Mouse (Mus musculus): ENCODE data around the gene Afap1l2. TPM values are rescaled to one million over a fixed set of nuclear protein-coding genes. Genes with fewer than 3 reads are reported as not detected.

Gene Afap1l2
- polyA plus RNA-seq, 1 experiment: 2.3 TPM

DNA sequence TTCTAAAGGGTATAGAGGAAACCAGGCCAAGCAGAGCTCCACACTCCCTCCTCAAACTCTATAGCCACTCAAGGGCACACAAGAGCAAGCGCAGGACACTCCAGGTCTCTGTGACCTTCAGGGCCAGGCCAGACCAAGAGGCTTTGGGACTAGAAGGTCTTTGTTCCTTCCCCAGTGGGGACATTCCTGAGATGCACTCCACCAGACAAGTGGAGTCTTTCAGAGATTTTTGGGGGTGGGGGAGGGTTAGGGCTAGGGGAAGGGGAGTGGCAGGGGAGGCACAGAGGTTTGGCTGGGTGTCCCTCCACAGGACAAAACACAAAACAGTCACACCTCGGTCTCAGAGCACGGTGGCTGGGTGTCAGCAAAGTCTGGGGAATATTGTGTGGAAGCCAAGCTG lies 48.4 kb downstream of the Afap1l2 start:
- H3K4me1 ChIP-seq (ENCODE audit: control insufficient read depth, insufficient read depth, insufficient read length, low read length): no peaks in the 10 kb centered on the region
- no peaks in the 10 kb centered on the region for H3K27me3 ChIP-seq (ENCODE audit: control insufficient read depth, insufficient read depth, low read length)
- TF ChIP-seq POLR2A (IDR thresholded peaks at IDR 0.05; ENCODE audit: low read depth, low read length) (no peak), CTCF (IDR thresholded peaks at IDR 0.05; ENCODE audit: extremely low read depth, insufficient read length, insufficient replicate concordance, low read depth, low read length) (no peak)
- no peaks in the 10 kb centered on the region for H3K36me3 ChIP-seq (ENCODE audit: control insufficient read depth, insufficient read depth, low read length)
- 85% methylated on average over 3 of the region's 3 CpGs for WGBS
- H3K27ac ChIP-seq (ENCODE audit: insufficient read depth, low read depth, low read length): no peak overlapping the region
- no peak overlapping the region for H3K4me3 ChIP-seq (ENCODE audit: low read depth, low read length)

DNA sequence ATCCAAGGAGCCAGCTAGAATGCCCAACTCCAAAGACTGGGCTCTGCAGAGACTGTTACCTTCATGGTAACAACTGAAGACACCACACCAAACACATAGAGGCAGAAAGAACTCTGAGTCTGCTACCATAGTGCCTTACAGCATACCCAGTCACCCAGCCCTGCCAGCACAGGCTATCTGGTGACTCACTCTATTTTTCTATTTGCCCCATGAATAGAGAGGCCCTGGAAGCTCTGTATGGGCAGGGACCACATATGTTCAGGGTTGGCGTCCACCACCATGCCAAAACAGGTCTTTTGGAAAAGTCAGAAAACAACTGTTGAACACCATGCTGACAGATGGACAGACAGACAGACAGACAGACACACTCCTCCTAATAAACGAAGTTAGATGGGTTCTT lies 49.0 kb downstream of the Afap1l2 start:
- Histone ChIP-seq H3K4me1 (ENCODE audit: control insufficient read depth, insufficient read depth, insufficient read length, low read length) (no peaks in the 10 kb centered on the region), H3K27me3 (ENCODE audit: control insufficient read depth, insufficient read depth, low read length) (no peaks in the 10 kb centered on the region), H3K27ac (ENCODE audit: insufficient read depth, low read depth, low read length) (no peak overlapping the region), H3K4me3 (ENCODE audit: low read depth, low read length) (no peak overlapping the region), H3K36me3 (ENCODE audit: control insufficient read depth, insufficient read depth, low read length) (no peaks in the 10 kb centered on the region)
- 76% methylated on average over 2 of the region's 2 CpGs for WGBS
- no peak for TF ChIP-seq POLR2A (IDR thresholded peaks at IDR 0.05; ENCODE audit: low read depth, low read length)
- no peak for TF ChIP-seq CTCF (IDR thresholded peaks at IDR 0.05; ENCODE audit: extremely low read depth, insufficient read length, insufficient replicate concordance, low read depth, low read length)

DNA sequence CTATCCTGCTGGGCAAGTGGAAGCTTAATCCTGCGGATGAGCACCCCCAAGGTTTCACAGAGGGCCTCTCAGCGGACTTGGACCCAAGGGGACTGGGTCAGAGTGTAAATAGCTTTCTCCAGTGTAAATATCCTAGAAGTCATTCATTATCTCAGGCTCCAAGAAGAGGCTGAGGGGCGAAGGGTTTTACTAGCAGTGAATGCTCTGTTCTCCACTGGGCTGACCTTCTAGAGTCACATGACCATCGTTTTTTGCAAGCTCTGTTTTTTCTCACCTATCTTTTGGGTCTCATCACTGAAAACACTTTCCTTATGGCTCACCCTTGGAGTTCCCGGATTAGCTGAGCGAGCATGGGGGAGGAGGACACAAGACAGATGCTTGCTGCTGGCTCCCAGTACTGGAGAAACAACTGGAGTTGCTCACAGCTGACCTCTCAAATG lies 49.4 kb downstream of the Afap1l2 start:
- no peak for TF ChIP-seq CTCF (IDR thresholded peaks at IDR 0.05; ENCODE audit: extremely low read depth, insufficient read length, insufficient replicate concordance, low read depth, low read length)
- TF ChIP-seq POLR2A (IDR thresholded peaks at IDR 0.05; ENCODE audit: low read depth, low read length): no peak
- no peak overlapping the region for H3K4me3 ChIP-seq (ENCODE audit: low read depth, low read length)
- 43% methylated on average over 6 of the region's 6 CpGs for WGBS
- no peak overlapping the region for H3K27ac ChIP-seq (ENCODE audit: insufficient read depth, low read depth, low read length)
- no peaks in the 10 kb centered on the region for H3K27me3 ChIP-seq (ENCODE audit: control insufficient read depth, insufficient read depth, low read length)
- H3K4me1 ChIP-seq (ENCODE audit: control insufficient read depth, insufficient read depth, insufficient read length, low read length): no peaks in the 10 kb centered on the region
- H3K36me3 ChIP-seq (ENCODE audit: control insufficient read depth, insufficient read depth, low read length): no peaks in the 10 kb centered on the region

DNA sequence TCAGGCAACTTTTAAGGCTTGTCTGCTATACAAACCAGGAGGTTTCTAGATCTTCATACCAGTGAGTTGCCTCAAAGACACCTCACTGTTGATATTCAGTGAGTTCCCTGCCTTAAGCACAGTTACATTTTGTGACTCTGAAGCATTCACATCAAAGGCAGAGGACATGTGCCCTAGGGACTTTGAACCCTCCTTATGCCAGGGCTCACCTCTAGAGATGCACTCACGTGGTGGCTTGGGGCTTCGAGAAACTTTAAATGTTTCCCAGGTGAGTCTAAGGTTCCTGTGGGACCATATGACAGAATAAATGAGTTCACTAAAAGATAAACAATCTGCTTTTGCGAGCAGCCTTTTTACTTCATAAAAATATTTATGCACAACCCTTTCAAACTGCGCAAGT lies 50.0 kb downstream of the Afap1l2 start:
- Histone ChIP-seq H3K36me3 (ENCODE audit: control insufficient read depth, insufficient read depth, low read length) (no peaks in the 10 kb centered on the region), H3K27me3 (ENCODE audit: control insufficient read depth, insufficient read depth, low read length) (no peaks in the 10 kb centered on the region), H3K4me3 (ENCODE audit: low read depth, low read length) (no peak overlapping the region), H3K4me1 (ENCODE audit: control insufficient read depth, insufficient read depth, insufficient read length, low read length) (no peaks in the 10 kb centered on the region), H3K27ac (ENCODE audit: insufficient read depth, low read depth, low read length) (no peak overlapping the region)
- TF ChIP-seq CTCF (IDR thresholded peaks at IDR 0.05; ENCODE audit: extremely low read depth, insufficient read length, insufficient replicate concordance, low read depth, low read length) (no peak), POLR2A (IDR thresholded peaks at IDR 0.05; ENCODE audit: low read depth, low read length) (no peak)
- 45% methylated on average over 4 of the region's 4 CpGs for WGBS

DNA sequence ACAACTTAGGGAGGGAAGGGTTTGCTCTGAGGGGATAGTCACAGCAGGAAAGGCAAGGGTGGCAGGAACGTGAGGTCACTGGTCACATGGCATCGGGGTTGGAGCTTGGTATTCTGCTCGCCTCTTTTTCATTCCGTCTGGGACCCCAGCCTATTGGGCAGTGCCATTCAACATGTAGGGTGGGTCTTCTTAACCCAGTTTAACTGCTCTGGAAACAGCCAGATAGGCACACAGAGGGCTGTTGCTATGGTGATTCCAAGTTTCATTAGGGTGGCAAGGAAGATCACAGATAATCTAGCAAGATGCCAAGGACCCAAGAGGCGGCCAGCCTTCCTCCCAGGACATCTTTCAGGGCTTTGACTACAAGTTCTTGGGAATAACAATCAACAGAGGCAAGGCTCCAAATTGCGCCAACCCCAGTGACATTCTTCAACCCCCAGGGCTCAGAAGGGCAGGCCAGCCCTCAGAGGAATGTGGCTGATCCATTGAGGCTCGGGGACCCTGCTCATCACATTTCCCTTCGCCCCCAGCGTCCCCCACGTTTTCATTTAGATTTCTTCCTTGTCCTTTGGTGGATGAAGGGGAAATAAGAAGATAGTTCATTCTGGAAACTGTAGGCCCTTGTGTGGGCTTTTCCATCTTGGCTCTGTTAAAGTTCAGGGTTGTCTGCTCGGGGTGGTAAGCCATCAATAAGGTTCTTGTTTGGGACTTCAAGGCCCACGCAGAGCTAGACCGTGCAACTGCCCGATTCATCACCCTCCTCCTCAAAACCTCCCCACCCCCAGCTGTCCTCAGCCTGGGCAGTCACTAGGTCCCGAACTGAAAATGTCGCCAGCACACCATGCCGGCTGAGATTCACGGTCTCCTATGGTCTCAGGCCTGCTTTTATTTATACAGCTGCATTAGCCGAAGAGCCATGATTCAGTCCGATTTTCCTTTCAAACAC lies 52.2 kb downstream of the Afap1l2 start:
- H3K27me3 ChIP-seq (ENCODE audit: control insufficient read depth, insufficient read depth, low read length): no peaks in the 10 kb centered on the region
- no peaks in the 10 kb centered on the region for H3K36me3 ChIP-seq (ENCODE audit: control insufficient read depth, insufficient read depth, low read length)
- no peak for TF ChIP-seq POLR2A (IDR thresholded peaks at IDR 0.05; ENCODE audit: low read depth, low read length)
- TF ChIP-seq CTCF (IDR thresholded peaks at IDR 0.05; ENCODE audit: extremely low read depth, insufficient read length, insufficient replicate concordance, low read depth, low read length): no peak
- no peak overlapping the region for H3K4me3 ChIP-seq (ENCODE audit: low read depth, low read length)
- H3K4me1 ChIP-seq (ENCODE audit: control insufficient read depth, insufficient read depth, insufficient read length, low read length): no peaks in the 10 kb centered on the region
- H3K27ac ChIP-seq (ENCODE audit: insufficient read depth, low read depth, low read length): no peak overlapping the region
- WGBS: 84% methylated on average over 20 of the region's 20 CpGs

DNA sequence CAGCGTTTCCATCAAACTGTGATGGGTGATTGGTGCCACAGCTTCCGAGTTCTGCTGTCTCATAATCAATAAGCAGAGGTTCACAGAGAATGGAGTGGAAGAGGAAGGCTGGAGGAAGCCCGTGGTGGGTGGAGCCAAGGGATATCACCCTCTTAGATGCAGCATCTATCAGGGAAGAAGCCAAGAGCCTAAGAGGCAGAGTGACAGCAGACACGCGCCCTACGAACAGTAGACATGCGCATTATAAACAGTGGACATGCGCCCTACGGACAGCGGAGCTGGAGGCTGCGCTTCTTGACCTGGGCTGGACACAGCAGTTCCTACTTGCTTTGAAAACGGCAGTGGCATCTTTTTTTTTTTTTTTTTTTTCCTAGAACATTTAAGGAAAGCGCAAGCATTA lies 53.2 kb downstream of the Afap1l2 start:
- Histone ChIP-seq H3K27me3 (ENCODE audit: control insufficient read depth, insufficient read depth, low read length) (no peaks in the 10 kb centered on the region), H3K4me3 (ENCODE audit: low read depth, low read length) (no peak overlapping the region), H3K27ac (ENCODE audit: insufficient read depth, low read depth, low read length) (no peak overlapping the region), H3K36me3 (ENCODE audit: control insufficient read depth, insufficient read depth, low read length) (no peaks in the 10 kb centered on the region), H3K4me1 (ENCODE audit: control insufficient read depth, insufficient read depth, insufficient read length, low read length) (peaks cover 3% of the 10 kb centered on the region; the same call in 1 of the 2 replicates)
- TF ChIP-seq POLR2A (IDR thresholded peaks at IDR 0.05; ENCODE audit: low read depth, low read length) (no peak), CTCF (IDR thresholded peaks at IDR 0.05; ENCODE audit: extremely low read depth, insufficient read length, insufficient replicate concordance, low read depth, low read length) (no peak)
- 71% methylated on average over 13 of the region's 13 CpGs for WGBS

DNA sequence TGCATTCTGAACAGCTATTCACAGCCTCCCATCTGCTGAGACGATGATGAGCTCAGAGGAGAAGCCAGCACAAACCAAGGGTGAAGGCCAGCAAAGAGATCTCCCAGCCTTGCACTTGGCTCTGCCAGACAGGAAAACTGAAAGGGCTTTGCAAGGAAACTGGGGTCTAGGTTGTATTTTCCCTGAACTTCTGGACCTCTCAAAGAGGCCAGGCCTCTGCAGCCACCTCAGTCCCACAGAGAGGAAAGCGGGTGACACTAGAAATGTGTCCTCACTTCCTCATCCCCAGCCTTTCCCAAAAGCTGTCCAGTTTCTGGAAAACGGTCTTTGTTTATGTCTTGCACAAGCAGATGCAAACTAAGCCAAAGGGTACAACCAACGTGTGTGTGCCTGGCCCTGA lies 54.2 kb downstream of the Afap1l2 start:
- no peaks in the 10 kb centered on the region for H3K27me3 ChIP-seq (ENCODE audit: control insufficient read depth, insufficient read depth, low read length)
- TF ChIP-seq CTCF (IDR thresholded peaks at IDR 0.05; ENCODE audit: extremely low read depth, insufficient read length, insufficient replicate concordance, low read depth, low read length): no peak
- no peak for TF ChIP-seq POLR2A (IDR thresholded peaks at IDR 0.05; ENCODE audit: low read depth, low read length)
- H3K36me3 ChIP-seq (ENCODE audit: control insufficient read depth, insufficient read depth, low read length): no peaks in the 10 kb centered on the region
- H3K4me1 ChIP-seq (ENCODE audit: control insufficient read depth, insufficient read depth, insufficient read length, low read length): peaks cover 3% of the 10 kb centered on the region; the same call in 1 of the 2 replicates
- 72% methylated on average over 4 of the region's 4 CpGs for WGBS
- no peak overlapping the region for H3K27ac ChIP-seq (ENCODE audit: insufficient read depth, low read depth, low read length)
- H3K4me3 ChIP-seq (ENCODE audit: low read depth, low read length): no peak overlapping the region

All from small intestine, adult 2 months (tissue).